Mouse (Mus musculus) right cerebral cortex, postnatal 10 days (tissue): ENCODE results near the gene Psors1c2.
A peak's percentile ranks its signal among the peaks of the same experiment; 100 is the strongest.
"Not testable (repeated sequence)": the region's sequence is repeated elsewhere in the genome, so short reads cannot be mapped to it uniquely, and the experiment has no call there.

Source experiments
- DNase-seq, 2 experiments: peaks; one replicate each; pipeline ENCODE4 v3.0.0; 2021; ENCODE audit warnings: low spot score in 2 of 2

Psors1c2 gene

GRCm38 (mm10) chr17:35532901-35533300 lies at the start of gene Psors1c2:
Psors1c2 (plus strand) TSS chr17:35533201.
- no peak for DNase-seq

- DNase-seq: peak; percentile 37 to 69
Observed at GRCm38 (mm10) chr17:35484066-35484465, 48.9 kb upstream of the Psors1c2 start.

- no peak for DNase-seq
Observed at GRCm38 (mm10) chr17:35485702-35486101, 47.3 kb upstream of the Psors1c2 start.

- DNase-seq: no peak
Observed at GRCm38 (mm10) chr17:35486726-35487125, 46.3 kb upstream of the Psors1c2 start.

- DNase-seq: no peak
Observed at GRCm38 (mm10) chr17:35488041-35488440, 45.0 kb upstream of the Psors1c2 start.

- no peak for DNase-seq
Observed at GRCm38 (mm10) chr17:35490320-35490719, 42.7 kb upstream of the Psors1c2 start.

- DNase-seq: no peak
Observed at GRCm38 (mm10) chr17:35497124-35497523, 35.9 kb upstream of the Psors1c2 start.

GRCm38 (mm10) chr17:35502226-35502625 lies 30.8 kb upstream of the Psors1c2 start:
- no peak for DNase-seq

- no peak for DNase-seq
Observed at GRCm38 (mm10) chr17:35502762-35503161, 30.2 kb upstream of the Psors1c2 start.

- DNase-seq: no peak
Observed at GRCm38 (mm10) chr17:35503849-35504248, 29.2 kb upstream of the Psors1c2 start.

GRCm38 (mm10) chr17:35504628-35505481 lies 28.1 kb upstream of the Psors1c2 start:
- DNase-seq: no peak

- no peak for DNase-seq
Observed at GRCm38 (mm10) chr17:35505776-35506175, 27.2 kb upstream of the Psors1c2 start, which contains the start of gene Pou5f1. Pou5f1 (plus strand) TSS chr17:35506018.

GRCm38 (mm10) chr17:35506881-35507280 lies 26.1 kb upstream of the Psors1c2 start:
- DNase-seq: no peak

- no peak for DNase-seq
Observed at GRCm38 (mm10) chr17:35507556-35508260, 25.3 kb upstream of the Psors1c2 start.

- not testable (repeated sequence) for DNase-seq
Observed at GRCm38 (mm10) chr17:35508279-35508678, 24.7 kb upstream of the Psors1c2 start.

- DNase-seq: no peak
Observed at GRCm38 (mm10) chr17:35509284-35509683, 23.7 kb upstream of the Psors1c2 start.

- DNase-seq: peak in 1 of 2 experiments; percentile 33
Observed at GRCm38 (mm10) chr17:35512916-35513626, 19.9 kb upstream of the Psors1c2 start.

- peak in 1 of 2 experiments; percentile 69 for DNase-seq
Observed at GRCm38 (mm10) chr17:35513886-35514285, 19.1 kb upstream of the Psors1c2 start.

- DNase-seq: no peak
Observed at GRCm38 (mm10) chr17:35514756-35515155, 18.2 kb upstream of the Psors1c2 start.

- DNase-seq: no peak
Observed at GRCm38 (mm10) chr17:35515911-35516640, 16.9 kb upstream of the Psors1c2 start.
